Mouse (Mus musculus) adrenal gland, postnatal 10 days (tissue): ENCODE results near the gene Vrk3. TPM values are rescaled to one million over a fixed set of nuclear protein-coding genes. Genes with fewer than 3 reads are reported as not detected.
A peak's percentile ranks its signal among the peaks of the same experiment; 100 is the strongest.
"Not testable (repeated sequence)": the region's sequence is repeated elsewhere in the genome, so short reads cannot be mapped to it uniquely, and the experiment has no call there.

Source experiments
- DNase-seq: peaks from one replicate; pipeline ENCODE4 v3.0.0; 2021; ENCODE audit warnings: mixed read lengths
- long read RNA-seq, 2 experiments: library from polyadenylated mRNA; stranded (forward); transcript quantifications; one replicate each; pipeline ENCODE4 v2.0.0; 2021
- total RNA-seq, 2 experiments: library from RNA; stranded (reverse); gene quantifications; 2 replicates each; pipeline ENCODE4 v1.2.3; 2021

Gene Vrk3
- total RNA-seq: 10 to 100 TPM; 34.3 to 40.2 TPM
- long read RNA-seq, experiment 1, transcript Vrk3-201 (15 exons, 1,969 nt): major isoform, 37 of 53 reads
- long read RNA-seq, experiment 1, partial matches to known transcripts: 10 of 53 reads
- long read RNA-seq, experiment 1, other reads (novel, unspliced or antisense): 6 of 53 reads
- long read RNA-seq, experiment 2, transcript Vrk3-201 (15 exons, 1,969 nt): major isoform, 29 of 35 reads
- long read RNA-seq, experiment 2, partial matches to known transcripts: 5 of 35 reads
- long read RNA-seq, experiment 2, other reads (novel, unspliced or antisense): 1 of 35 reads

- DNase-seq: peak; percentile 95
These were observed at the start of gene Vrk3 for GRCm38 (mm10) chr7:44748101-44749044. Vrk3 (plus strand) TSS chr7:44748413.

- DNase-seq: no peak
These were observed 46.3 kb upstream of the Vrk3 start for GRCm38 (mm10) chr7:44701921-44702320.

DNA sequence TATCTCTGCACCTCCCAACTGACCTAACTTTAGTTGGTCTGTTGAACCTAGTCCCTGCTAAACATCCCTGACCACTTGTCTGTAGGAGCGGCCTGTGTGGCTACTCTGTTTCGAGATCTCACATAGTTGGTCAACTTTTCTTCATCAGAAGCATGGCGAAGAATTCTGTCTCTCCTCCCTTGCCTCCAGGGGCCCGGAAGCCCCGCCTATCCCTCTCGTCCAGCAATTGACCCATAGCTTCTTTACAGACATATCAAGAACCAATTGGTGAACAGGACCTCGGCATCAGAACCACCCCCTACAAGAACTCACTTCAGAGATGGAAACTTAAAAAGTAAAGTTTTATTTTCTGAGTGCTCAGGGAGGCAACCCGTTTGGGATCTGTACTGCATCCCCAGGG, 45.2 kb upstream of the Vrk3 start:
- DNase-seq: no peak

DNA sequence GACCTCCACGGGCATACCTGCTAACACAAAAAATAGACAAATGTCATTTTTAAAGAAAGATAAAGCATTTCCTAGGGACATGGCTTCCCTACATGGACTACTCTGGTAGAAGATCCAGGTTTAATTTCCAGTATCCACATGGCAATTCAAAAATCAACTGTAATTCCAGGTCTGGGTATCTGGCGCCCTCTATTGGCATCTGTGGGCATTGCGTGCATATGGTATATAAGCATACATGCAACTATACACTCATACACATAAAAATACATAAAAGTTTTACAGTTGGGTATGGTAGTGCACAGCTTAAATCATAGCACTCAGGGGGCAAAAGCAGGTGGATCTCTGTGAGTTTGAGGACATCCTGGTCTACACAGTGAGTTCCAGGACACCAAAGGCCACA, 43.9 kb upstream of the Vrk3 start:
- peak; percentile 56 for DNase-seq

DNA sequence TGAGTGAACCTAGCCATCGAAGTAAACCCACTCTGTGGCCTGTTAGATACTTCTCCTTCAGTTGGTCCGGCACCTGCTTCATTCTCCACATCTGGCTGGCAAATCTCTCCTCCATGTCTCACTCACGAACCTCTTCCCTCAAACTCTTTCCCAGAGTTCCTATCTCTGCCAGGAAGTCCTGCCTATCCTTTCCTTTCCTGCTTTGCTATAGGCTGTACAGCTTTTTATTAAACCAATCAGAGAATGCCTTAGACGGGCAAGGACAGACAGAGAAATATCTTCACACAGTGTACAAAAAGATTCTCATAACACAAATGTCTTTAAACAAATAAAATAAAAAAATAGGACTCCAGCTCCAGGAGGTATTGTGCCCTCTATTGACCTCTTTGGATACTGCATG, 43.1 kb upstream of the Vrk3 start:
- no peak for DNase-seq

DNA sequence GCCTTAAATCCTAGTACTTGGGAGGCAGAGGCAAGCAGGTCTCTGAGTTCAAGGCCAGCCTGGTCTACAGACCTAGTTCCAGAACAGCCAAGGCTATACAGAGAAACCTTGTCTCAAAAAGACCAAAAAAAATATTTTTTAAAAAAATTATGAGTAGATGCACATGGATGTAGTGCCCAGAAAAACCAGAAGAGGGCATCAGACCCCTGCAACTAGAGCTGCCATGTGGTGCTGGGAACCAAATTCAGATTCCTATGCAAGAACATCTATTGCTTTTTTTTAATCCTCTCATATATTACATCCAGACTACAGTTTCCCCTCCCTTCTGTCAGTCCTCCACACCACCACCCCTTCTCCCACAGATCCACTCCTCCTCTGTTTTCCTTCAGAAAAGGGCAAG, 41.9 kb upstream of the Vrk3 start:
- DNase-seq: no peak

GRCm38 (mm10) chr7:44707169-44707675, 41.0 kb upstream of the Vrk3 start:
- no peak for DNase-seq

DNA sequence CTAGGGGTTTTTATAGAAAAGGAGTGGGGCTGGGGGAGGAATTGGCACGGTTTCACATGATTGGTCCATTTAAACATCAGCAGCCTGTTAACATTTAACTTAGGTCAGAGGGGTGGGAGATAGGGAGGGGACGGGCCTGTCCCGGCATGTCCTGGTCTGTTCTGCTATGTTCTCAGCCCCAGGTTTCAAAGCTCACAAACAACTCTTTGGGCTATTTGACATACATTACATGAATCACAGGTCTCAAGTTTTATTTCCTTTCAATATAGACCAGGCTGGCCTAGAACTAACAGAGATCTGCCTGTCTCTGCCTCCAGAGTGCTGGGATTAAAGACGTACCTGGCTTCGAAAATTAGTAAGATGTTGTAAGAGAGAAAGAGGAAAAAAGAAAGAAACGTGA, 40.1 kb upstream of the Vrk3 start:
- DNase-seq: not testable (repeated sequence)

- no peak for DNase-seq
These were observed 39.6 kb upstream of the Vrk3 start, which contains the start of gene Izumo2 for GRCm38 (mm10) chr7:44708574-44708973. Izumo2 (plus strand) TSS chr7:44708742.

DNA sequence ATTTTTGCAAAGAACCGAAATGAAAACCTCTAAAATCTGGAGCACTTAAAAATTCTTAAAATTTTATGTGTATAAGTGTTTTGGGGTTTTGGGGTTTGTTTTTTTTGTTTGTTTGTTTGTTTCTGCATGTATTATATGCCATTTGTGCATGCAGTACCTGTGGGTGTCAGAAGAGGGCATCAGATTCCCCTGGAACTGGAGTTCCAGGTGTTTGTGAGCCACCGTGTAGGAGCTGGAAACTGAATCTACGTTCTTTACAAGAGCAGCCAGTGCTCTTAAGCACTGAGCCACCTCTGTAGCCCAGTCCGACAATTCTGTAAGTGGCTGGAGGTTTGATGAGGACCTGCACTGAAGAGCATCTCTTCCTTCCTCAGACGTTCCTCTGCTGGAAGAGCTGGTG, 38.3 kb upstream of the Vrk3 start:
- no peak for DNase-seq

DNA sequence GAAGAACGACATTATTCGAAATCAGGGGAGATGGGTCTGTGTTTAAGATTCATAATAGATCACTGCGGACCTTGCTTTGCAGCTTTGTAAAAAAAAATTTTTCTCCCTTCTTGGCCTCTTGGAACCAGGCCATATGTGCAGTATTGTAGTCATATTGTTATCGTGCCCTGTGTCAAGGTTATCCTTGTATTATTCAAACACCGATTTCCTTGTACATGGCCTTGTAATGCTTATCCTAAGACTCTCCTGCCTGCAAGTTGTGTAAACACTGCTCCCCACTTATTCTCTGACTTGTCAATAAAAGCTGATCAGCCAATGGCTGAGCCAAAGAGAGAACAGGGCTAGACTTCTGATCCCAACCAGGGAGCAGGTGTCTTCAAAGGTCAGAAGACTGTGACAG, 26.2 kb upstream of the Vrk3 start:
- DNase-seq: no peak

- no peak for DNase-seq
These were observed 23.9 kb upstream of the Vrk3 start for GRCm38 (mm10) chr7:44724316-44724715.

GRCm38 (mm10) chr7:44726343-44726742, 21.9 kb upstream of the Vrk3 start:
- no peak for DNase-seq

- DNase-seq: no peak
These were observed 21.1 kb upstream of the Vrk3 start for GRCm38 (mm10) chr7:44727151-44727550.

DNA sequence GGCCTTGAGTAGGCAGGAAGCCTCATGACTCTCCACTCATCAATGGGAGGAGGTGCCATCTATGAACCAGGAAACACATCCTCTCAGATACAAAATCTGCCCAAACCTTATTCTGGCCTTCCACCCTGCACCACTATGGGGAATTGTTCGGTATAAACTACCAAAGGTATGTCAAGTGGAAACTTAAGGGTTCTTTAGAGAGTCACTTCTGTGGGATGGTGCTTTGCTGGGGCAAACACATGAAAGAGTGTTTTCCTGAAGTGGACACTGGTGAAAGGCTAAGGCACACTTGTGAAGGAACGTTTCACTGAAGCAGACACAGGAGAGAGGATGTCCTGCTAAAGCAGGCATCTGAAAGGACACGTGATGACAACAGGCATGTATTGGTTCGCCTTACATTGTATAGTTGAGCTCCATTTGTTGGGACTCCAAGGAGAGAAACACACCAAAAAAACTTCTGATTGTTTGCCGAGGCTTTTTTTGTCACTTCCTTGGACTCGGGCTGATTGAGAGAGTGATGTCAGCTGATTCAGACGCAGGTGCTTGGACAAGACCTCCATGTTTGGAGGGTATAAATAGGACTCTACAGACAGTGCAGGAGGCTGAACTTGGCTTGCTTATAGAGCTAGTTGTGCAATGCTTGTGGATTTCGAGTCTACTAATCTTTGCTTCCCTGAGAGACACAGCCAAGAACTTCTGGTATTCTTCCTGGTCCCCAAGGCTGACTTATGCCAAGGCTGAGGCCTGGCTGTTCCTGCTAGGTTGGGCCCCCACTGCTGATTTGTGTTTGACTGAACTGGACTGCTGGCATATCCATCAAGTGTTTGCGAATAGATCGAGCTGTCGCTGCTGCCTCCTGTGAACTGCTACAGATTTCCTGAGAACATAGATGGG, 19.9 kb upstream of the Vrk3 start:
- no peak for DNase-seq

- no peak for DNase-seq
These were observed 14.5 kb upstream of the Vrk3 start for GRCm38 (mm10) chr7:44733723-44734122.

- no peak for DNase-seq
These were observed 6.9 kb upstream of the Vrk3 start for GRCm38 (mm10) chr7:44741361-44741760.

GRCm38 (mm10) chr7:44744270-44744669, 3.9 kb upstream of the Vrk3 start:
- DNase-seq: no peak

GRCm38 (mm10) chr7:44745076-44745475, 3.1 kb upstream of the Vrk3 start:
- DNase-seq: peak; percentile 84

- no peak for DNase-seq
These were observed 1.1 kb upstream of the Vrk3 start for GRCm38 (mm10) chr7:44747115-44747514.

- not testable (repeated sequence) for DNase-seq
These were observed 2.7 kb downstream of the Vrk3 start, which contains the start of gene Zfp473 for GRCm38 (mm10) chr7:44750950-44751349. Zfp473 (minus strand) TSS chr7:44751050.

GRCm38 (mm10) chr7:44757164-44757563, 9.0 kb downstream of the Vrk3 start:
- no peak for DNase-seq
